Mouse (Mus musculus) erythroblast, embryonic 14.5 days (primary cell): ENCODE data around the gene Cnn1. TPM values are rescaled to one million over a fixed set of nuclear protein-coding genes. Genes with fewer than 3 reads are reported as not detected.

Source experiments
- H3K27me3 ChIP-seq: 2 replicates; pipeline ENCODE4 v1.6.1; 2012; ENCODE audit warnings: inconsistent platforms; ENCODE audit not compliant: control insufficient read depth
- H3K36me3 ChIP-seq: 2 replicates; pipeline ENCODE4 v1.6.1; 2012; ENCODE audit warnings: mild to moderate bottlenecking, inconsistent platforms; ENCODE audit not compliant: control insufficient read depth
- H3K4me1 ChIP-seq: 2 replicates; pipeline ENCODE4 v1.6.1; 2012; ENCODE audit warnings: inconsistent platforms; ENCODE audit not compliant: control insufficient read depth
- H3K4me3 ChIP-seq: replicated peaks from 2 replicates; pipeline ENCODE3; 2012; ENCODE audit warnings: moderate library complexity, mild to moderate bottlenecking, inconsistent platforms
- H3K9me3 ChIP-seq: 2 replicates; pipeline ENCODE4 v1.6.1; 2012; ENCODE audit warnings: low read length, inconsistent platforms, mixed read lengths; ENCODE audit not compliant: control insufficient read depth
- GATA1 ChIP-seq: IDR thresholded peaks from 2 replicates; pipeline ENCODE4 v1.6.1; 2012; ENCODE audit warnings: low read length, inconsistent platforms, mixed read lengths
- TAL1 ChIP-seq: IDR thresholded peaks from 3 replicates; pipeline ENCODE4 v1.6.1; 2012; ENCODE audit warnings: low read length, inconsistent platforms, mixed read lengths
- polyA plus RNA-seq: library from polyadenylated mRNA; stranded (reverse); fragments of >175 nt; gene quantifications from 2 replicates; pipeline ENCODE4 v1.2.3, GENCODE M21; 2012

Gene Cnn1
- polyA plus RNA-seq, 1 experiment = not detected

DNA sequence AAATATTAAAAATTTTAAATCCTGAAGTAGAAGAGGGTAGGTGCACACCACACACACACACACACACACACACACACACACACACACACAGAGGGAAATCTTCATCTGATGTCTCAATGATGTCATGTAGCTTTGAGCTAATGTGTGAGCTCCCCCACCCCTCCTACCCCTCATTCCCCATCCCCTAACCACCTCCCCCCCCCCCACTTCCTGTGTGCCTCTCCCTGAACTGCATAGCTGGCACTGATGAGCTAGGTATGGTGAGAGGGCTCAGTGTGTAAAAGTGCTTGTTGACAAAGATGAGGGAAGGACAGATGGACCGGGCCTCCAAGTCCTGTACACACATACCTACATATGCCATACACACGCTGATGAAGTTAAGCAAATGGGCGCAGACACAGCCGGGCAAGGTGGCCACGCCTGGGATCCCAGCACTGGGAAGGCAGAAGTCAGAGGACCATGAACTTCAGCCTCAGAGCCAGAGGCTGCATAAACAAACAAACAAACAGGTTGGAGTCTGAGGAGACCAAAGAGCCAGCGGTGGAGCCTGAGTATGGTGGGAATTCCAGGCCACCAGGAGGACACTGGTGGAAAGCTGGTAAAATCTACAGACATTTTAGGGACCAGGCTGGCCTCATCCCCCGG lies 35.4 kb downstream of the Cnn1 start:
- Histone ChIP-seq H3K27me3 (no peaks in the 10 kb centered on the region; the same call in 1 of the 2 replicates), H3K4me1 (peaks cover 94% of the 10 kb centered on the region), H3K36me3 (peaks cover 63% of the 10 kb centered on the region), H3K9me3 (peaks cover 12% of the 10 kb centered on the region), H3K4me3 (peak overlapping the region; percentile 83)
- TF ChIP-seq GATA1 (no peak), TAL1 (no peak)

DNA sequence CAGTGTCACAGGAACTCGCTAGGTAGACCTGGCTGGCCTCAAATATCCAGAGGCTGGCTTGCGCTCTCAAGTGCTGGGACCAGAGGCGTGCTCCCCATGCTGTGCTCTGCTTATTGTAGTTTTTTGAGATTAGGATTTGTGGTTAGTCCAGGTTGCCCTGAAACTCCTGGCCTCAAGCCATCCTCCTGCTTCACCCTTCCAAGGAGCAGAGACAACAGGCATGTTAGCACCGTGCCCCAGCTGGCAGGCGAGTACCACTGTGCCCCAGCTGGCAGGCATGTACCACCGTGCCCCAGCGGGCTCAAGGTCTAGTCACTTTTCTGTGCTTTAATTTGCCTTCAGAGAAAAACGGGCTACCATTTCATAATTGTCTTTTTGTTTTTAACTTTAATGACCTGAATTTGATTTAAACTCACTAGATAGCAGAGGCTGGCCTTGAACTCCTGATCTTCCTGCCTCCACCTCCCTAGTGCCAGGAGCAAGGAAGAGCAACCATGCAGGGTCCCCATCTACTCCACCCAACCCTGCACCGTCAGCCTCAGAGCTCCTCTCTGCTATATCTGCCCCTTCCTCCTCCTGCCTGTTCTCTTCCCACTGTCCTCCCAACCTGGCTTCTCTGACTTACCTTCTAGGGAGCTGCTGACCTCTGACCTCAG lies 36.1 kb downstream of the Cnn1 start:
- no peaks in the 10 kb centered on the region; the same call in 1 of the 2 replicates for H3K27me3 ChIP-seq
- peaks cover 56% of the 10 kb centered on the region for H3K36me3 ChIP-seq
- H3K4me3 ChIP-seq = peak overlapping the region; percentile 83
- peaks cover 89% of the 10 kb centered on the region for H3K4me1 ChIP-seq
- TF ChIP-seq GATA1 = no peak
- no peak for TF ChIP-seq TAL1
- peaks cover 15% of the 10 kb centered on the region for H3K9me3 ChIP-seq

- H3K9me3 ChIP-seq = peaks cover 15% of the 10 kb centered on the region
- peaks cover 49% of the 10 kb centered on the region for H3K36me3 ChIP-seq
- H3K27me3 ChIP-seq = no peaks in the 10 kb centered on the region; the same call in 1 of the 2 replicates
- TF ChIP-seq TAL1 = peak; percentile 75
- TF ChIP-seq GATA1 = peak; percentile 82
- H3K4me1 ChIP-seq = peaks cover 82% of the 10 kb centered on the region
- peak within 1 kb of the TSS; percentile 83 for H3K4me3 ChIP-seq
Observed at GRCm38 (mm10) chr9:22135644-22136390, 36.8 kb downstream of the Cnn1 start, which contains the start of gene Acp5. Acp5 (minus strand) TSS chr9:22135711.

DNA sequence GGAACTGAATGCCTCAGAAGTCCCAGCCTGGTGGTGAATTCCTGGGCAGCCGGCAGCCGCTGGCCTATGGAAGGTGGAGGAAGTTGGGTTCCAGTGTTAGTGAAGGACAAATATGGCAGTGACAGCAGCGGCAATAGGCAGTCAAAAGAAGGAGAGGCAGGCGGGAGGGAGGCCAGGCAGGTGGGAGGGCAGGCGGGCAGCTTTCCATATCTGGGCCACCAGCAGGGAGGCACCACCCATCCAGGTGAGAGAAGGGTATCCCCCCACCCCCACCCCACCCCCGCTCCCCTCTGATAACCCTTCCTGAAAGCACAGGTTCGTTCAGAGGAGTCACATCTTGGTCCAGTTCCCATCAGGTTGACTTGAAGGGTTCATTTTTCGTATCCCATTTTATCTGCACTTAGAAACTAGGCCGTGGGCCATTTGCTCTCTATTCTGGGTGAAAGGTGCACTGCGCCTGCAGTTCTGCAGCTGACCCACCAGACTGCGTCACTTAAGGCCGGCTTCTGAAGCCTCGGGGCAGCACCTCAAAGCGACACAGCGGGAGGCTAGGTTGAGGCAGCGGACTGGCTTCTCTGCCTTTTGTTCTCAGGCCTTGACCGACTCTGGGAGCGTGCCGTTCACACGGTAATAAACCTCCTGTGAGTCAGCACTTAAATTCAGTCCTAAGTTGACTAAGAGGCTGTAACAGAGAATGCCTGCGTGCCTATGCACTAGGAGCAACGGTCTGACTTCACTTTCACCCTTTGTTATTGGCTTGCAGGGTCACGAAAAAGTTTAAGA lies 37.9 kb downstream of the Cnn1 start:
- Histone ChIP-seq H3K4me1 (peaks cover 70% of the 10 kb centered on the region), H3K36me3 (peaks cover 37% of the 10 kb centered on the region), H3K27me3 (no peaks in the 10 kb centered on the region; the same call in 1 of the 2 replicates), H3K9me3 (peaks cover 15% of the 10 kb centered on the region), H3K4me3 (peak overlapping the region; percentile 83)
- TF ChIP-seq TAL1 (no peak), GATA1 (no peak)

- Histone ChIP-seq H3K36me3 (peaks cover 22% of the 10 kb centered on the region), H3K27me3 (no peaks in the 10 kb centered on the region; the same call in 1 of the 2 replicates), H3K9me3 (peaks cover 9% of the 10 kb centered on the region)
Observed at GRCm38 (mm10) chr9:22138480-22138879, 39.5 kb downstream of the Cnn1 start.

DNA sequence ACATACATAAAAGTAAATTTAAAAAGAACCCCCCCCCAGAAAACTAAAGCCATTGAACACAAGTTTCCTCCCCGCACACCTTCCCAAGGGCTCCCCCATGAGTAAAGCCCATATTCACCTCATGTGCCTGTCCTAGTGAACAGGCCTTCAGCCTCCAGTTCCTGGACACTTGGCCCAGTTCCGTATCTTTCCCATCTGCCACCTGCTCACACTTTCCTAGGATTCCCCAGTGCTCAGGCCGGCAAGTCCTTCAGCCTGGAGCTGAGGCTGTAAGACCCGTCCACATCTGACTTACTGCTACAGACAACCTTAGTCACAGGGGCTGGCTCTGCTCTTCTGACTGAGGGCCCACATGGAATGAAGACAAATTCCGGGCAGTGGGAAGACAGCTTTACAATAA lies 40.7 kb downstream of the Cnn1 start:
- H3K36me3 ChIP-seq = peaks cover 9% of the 10 kb centered on the region
- no peak overlapping the region for H3K4me3 ChIP-seq
- no peak for TF ChIP-seq GATA1
- TF ChIP-seq TAL1 = no peak
- no peaks in the 10 kb centered on the region for H3K27me3 ChIP-seq
- H3K4me1 ChIP-seq = peaks cover 47% of the 10 kb centered on the region
- H3K9me3 ChIP-seq = peaks cover 7% of the 10 kb centered on the region; the same call in 1 of the 2 replicates

More at GRCm38 (mm10) chr9:22138480-22138879, 39.5 kb downstream of the Cnn1 start:
- Histone ChIP-seq H3K4me3 (no peak overlapping the region), H3K4me1 (peaks cover 59% of the 10 kb centered on the region)
- TF ChIP-seq GATA1 (no peak), TAL1 (no peak)

DNA sequence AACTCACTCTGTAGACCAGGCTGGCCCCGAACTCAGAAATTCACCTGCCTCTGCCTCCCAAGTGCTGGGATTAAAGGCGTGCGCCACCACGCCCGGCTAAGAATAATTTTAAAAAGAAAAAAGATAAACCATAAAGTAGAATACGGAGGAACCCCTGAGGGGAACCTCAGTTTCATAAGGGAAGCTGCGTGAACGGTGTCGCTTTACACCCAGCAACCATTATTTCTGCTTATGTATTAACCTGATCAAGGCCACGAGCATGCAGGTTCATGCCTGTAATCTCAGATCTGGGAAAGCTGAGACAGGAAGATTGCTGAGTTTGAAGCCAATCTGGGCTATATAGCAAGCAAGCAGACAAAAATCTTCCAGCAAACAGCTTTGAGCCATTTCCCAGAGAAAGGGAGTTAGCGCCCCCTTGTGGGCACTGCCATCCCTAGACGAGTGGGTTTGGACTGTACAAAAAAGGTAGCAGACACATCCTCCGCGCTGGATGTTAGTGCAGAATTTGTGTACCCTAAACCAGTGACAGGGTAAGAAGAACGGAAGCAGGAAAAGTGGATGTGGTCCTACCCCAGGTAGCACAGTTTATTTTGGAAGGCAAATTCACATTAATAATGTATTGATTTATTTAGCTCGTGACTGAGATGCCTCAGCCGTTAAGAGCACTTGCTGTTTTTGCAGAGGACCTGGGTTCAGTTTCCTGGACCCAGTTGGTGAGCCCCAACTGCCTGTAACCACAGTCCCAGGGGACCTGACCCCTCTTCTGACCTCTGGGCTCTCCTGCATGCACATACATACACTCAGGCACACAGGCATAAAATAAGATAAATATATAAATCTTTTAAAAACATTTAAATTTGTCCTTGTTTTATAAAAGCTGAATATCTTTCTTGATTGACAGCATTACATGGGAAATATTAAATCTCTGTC lies 44.4 kb downstream of the Cnn1 start:
- 0 out of 2 replicates have a peak, but pooled peaks cover 4% of the 10 kb centered on the region for H3K27me3 ChIP-seq

More for the DNA sequence above, 44.4 kb downstream of the Cnn1 start:
- TF ChIP-seq GATA1 (no peak), TAL1 (no peak)
- peaks cover 3% of the 10 kb centered on the region; the same call in 1 of the 2 replicates for H3K36me3 ChIP-seq
- peaks cover 12% of the 10 kb centered on the region for H3K4me1 ChIP-seq
- peaks cover 7% of the 10 kb centered on the region; the same call in 1 of the 2 replicates for H3K9me3 ChIP-seq
- no peak overlapping the region for H3K4me3 ChIP-seq
